Mouse (Mus musculus) activated CD4-positive, CD25-positive, alpha-beta regulatory T cell (primary cell): Measurements from ENCODE around the gene Arhgap8. TPM values are rescaled to one million over a fixed set of nuclear protein-coding genes. Genes with fewer than 3 reads are reported as not detected.

Experiments
- polyA plus RNA-seq, 2 experiments: library from polyadenylated mRNA; unstranded; fragments of 100-300 nt; shearing (Covaris generic); gene quantifications; one replicate each; pipeline ENCODE4 v1.2.1; 2017

Arhgap8 gene
- not detected for polyA plus RNA-seq

GRCm38 (mm10) chr15:84719791-84720190, at the start of gene Arhgap8:
Arhgap8 (plus strand) TSS chr15:84720052.

Other genes starting within 250 kb of the Arhgap8 start
- gene Rtl6, start 162.2 kb upstream of the Arhgap8 start, polyA plus RNA-seq = 1 to 10 TPM; 3.1 to 7.2 TPM
- gene Prr5, start 50.4 kb upstream of the Arhgap8 start, polyA plus RNA-seq = under 1 TPM; 0.34 to 0.64 TPM
- gene Phf21b, start 136.0 kb downstream of the Arhgap8 start, polyA plus RNA-seq = 1 to 10 TPM in 1 of 2 experiments, under 1 TPM in 1; 0.16 to 2.5 TPM
- under 1 TPM; 0.21 to 0.23 TPM for gene Gm29666, start 200.0 kb downstream of the Arhgap8 start, polyA plus RNA-seq
- gene Nup50, start 203.4 kb downstream of the Arhgap8 start, polyA plus RNA-seq = 10 to 100 TPM; 45.3 to 58.9 TPM